Mouse (Mus musculus) ES-E14 (cell line): ENCODE results near the gene Pwp2. TPM values are rescaled to one million over a fixed set of nuclear protein-coding genes. Genes with fewer than 3 reads are reported as not detected.
A peak's percentile ranks its signal among the peaks of the same experiment; 100 is the strongest.

Experiments
- DNase-seq: peaks from one replicate; pipeline ENCODE4 v3.0.0-alpha.2; 2013; ENCODE audit warnings: low read depth, low spot score
- H3K27ac ChIP-seq: 2 replicates; pipeline ENCODE4 v1.5.1; 2012; ENCODE audit warnings: low read depth, mild to moderate bottlenecking, low read length, moderate library complexity, mixed read lengths; ENCODE audit not compliant: poor library complexity, insufficient read depth, severe bottlenecking
- H3K36me3 ChIP-seq: 2 replicates; pipeline ENCODE4 v1.6.1; 2012; ENCODE audit warnings: mild to moderate bottlenecking, low read length, moderate library complexity, mixed read lengths; ENCODE audit not compliant: control insufficient read depth, poor library complexity, insufficient read depth, severe bottlenecking
- H3K4me1 ChIP-seq, 2 experiments: fragments of 150-350 bp in 1 of 2; sonication (generic) in 1 of 2; 2 replicates each; pipeline ENCODE4 v1.6.1; 2012; ENCODE audit warnings: low read length in 2 of 2, mild to moderate bottlenecking in 1 of 2, mixed read lengths in 1 of 2; ENCODE audit not compliant: control insufficient read depth in 2 of 2, insufficient read depth in 2 of 2, poor library complexity in 1 of 2
- H3K4me3 ChIP-seq, 2 experiments: fragments of 150-350 bp in 1 of 2; sonication (generic) in 1 of 2; 2 replicates each; pipeline ENCODE4 v1.5.1; 2012; ENCODE audit warnings: low read length in 2 of 2, low read depth in 1 of 2, mild to moderate bottlenecking in 1 of 2, mixed read lengths in 1 of 2; ENCODE audit not compliant: insufficient read depth in 1 of 2, poor library complexity in 1 of 2, severe bottlenecking in 1 of 2
- H3K9ac ChIP-seq: 2 replicates; pipeline ENCODE4 v1.6.1; 2012; ENCODE audit warnings: low read depth, mild to moderate bottlenecking, low read length, mixed read lengths; ENCODE audit not compliant: poor library complexity, insufficient read depth, severe bottlenecking
- H3K9me3 ChIP-seq: fragments of 150-350 bp; sonication (generic); 2 replicates; pipeline ENCODE4 v1.6.1; 2012; ENCODE audit warnings: low read depth, mild to moderate bottlenecking, low read length; ENCODE audit not compliant: control insufficient read depth, insufficient read depth
- CHD2 ChIP-seq: IDR thresholded peaks from 2 replicates; pipeline ENCODE4 v1.6.1; 2014; ENCODE audit warnings: mild to moderate bottlenecking, low read depth, low read length, inconsistent platforms
- HCFC1 ChIP-seq: IDR thresholded peaks from 2 replicates; pipeline ENCODE4 v1.6.1; 2012; ENCODE audit warnings: low read length, inconsistent platforms, borderline replicate concordance; ENCODE audit not compliant: insufficient read depth
- MAFK ChIP-seq: IDR thresholded peaks from 2 replicates; pipeline ENCODE4 v1.6.1; 2014; ENCODE audit warnings: mild to moderate bottlenecking, low read depth, low read length, inconsistent platforms; ENCODE audit not compliant: insufficient read depth
- ZC3H11A ChIP-seq: IDR thresholded peaks from 2 replicates; pipeline ENCODE4 v1.6.1; 2012; ENCODE audit warnings: low read depth, mild to moderate bottlenecking, inconsistent platforms, low read length, borderline replicate concordance
- ZNF384 ChIP-seq: IDR thresholded peaks from 2 replicates; pipeline ENCODE4 v1.6.1; 2012; ENCODE audit warnings: low read depth, low read length, inconsistent platforms
- in situ Hi-C, 2 experiments: fragments of 600-800 bp; cut with MboI; formaldehyde crosslinking; loops; one replicate each; pipeline ENCODE4 v1.15.1; 2025; ENCODE audit warnings: low sequenced_read_pairs in 2 of 2, inconsistent platforms in 1 of 2; ENCODE audit not compliant: unreplicated experiment in 2 of 2
- total RNA-seq: library from RNA; depleted of rRNA; stranded (reverse); fragments of 300-350 nt; gene quantifications from 2 replicates; pipeline ENCODE4 v1.2.3, GENCODE M21; 2012

Gene Pwp2
- total RNA-seq, 1 experiment = 60.9 TPM

- Histone ChIP-seq H3K4me3 (0 out of 4 replicates have a peak overlapping the region, but pooled peaks of 1 of the 2 experiments have one; percentile 14), H3K4me1 (peaks cover 0 to 2% of the 10 kb centered on the region in 2 experiments; a peak in 2 of 4 replicates), H3K9ac (no peak overlapping the region; the same call in 1 of the 2 replicates), H3K9me3 (no peaks in the 10 kb centered on the region), H3K36me3 (peaks cover 6% of the 10 kb centered on the region; the same call in 1 of the 2 replicates), H3K27ac (no peak overlapping the region)
- DNase-seq = peak; percentile 33
- in situ Hi-C loops = no loop called here
- TF ChIP-seq ZC3H11A (no peak), HCFC1 (no peak), CHD2 (no peak), MAFK (no peak), ZNF384 (no peak)
Observed at GRCm38 (mm10) chr10:78159252-78159878, 25.6 kb downstream of the Pwp2 start.

GRCm38 (mm10) chr10:78158041-78158440 lies 26.9 kb downstream of the Pwp2 start:
- no peaks in the 10 kb centered on the region; the same call in 1 of the 2 replicates for H3K36me3 ChIP-seq
- peaks cover 0 to 2% of the 10 kb centered on the region in 2 experiments; a peak in 2 of 4 replicates for H3K4me1 ChIP-seq
- in situ Hi-C loops = no loop called here
- H3K9ac ChIP-seq = no peak overlapping the region
- DNase-seq = no peak
- TF ChIP-seq HCFC1 (no peak), MAFK (no peak), CHD2 (no peak), ZC3H11A (no peak), ZNF384 (no peak)
- H3K9me3 ChIP-seq = no peaks in the 10 kb centered on the region
- H3K27ac ChIP-seq = no peak overlapping the region
- no peak overlapping the region for H3K4me3 ChIP-seq

DNA sequence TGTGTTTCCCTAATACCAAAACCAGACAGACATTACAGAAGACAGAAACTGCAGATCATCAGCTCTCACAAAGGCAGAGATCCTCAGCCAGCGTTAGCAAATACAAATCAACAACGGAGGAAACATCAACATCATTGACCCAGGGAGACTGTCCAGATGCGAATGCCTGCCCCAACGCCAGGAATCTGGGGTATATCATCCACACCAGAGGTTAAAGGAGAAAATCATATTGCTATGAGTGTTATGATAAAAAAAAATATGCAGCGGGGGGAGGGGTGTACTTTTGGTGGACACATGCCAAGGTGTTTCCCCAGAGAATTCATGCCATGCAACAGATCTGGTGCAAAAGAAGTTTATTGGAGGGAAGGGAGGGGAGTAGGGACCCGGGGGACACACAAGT lies 28.0 kb downstream of the Pwp2 start:
- no peak for DNase-seq
- Histone ChIP-seq H3K4me1 (peaks cover 0 to 2% of the 10 kb centered on the region in 2 experiments; a peak in 2 of 4 replicates), H3K4me3 (no peak overlapping the region), H3K36me3 (no peaks in the 10 kb centered on the region; the same call in 1 of the 2 replicates), H3K9ac (no peak overlapping the region), H3K9me3 (no peaks in the 10 kb centered on the region), H3K27ac (no peak overlapping the region)
- in situ Hi-C loops = no loop called here
- TF ChIP-seq ZNF384 = no peak
- no peak for TF ChIP-seq MAFK
- no peak for TF ChIP-seq ZC3H11A
- TF ChIP-seq HCFC1 = no peak
- no peak for TF ChIP-seq CHD2

DNA sequence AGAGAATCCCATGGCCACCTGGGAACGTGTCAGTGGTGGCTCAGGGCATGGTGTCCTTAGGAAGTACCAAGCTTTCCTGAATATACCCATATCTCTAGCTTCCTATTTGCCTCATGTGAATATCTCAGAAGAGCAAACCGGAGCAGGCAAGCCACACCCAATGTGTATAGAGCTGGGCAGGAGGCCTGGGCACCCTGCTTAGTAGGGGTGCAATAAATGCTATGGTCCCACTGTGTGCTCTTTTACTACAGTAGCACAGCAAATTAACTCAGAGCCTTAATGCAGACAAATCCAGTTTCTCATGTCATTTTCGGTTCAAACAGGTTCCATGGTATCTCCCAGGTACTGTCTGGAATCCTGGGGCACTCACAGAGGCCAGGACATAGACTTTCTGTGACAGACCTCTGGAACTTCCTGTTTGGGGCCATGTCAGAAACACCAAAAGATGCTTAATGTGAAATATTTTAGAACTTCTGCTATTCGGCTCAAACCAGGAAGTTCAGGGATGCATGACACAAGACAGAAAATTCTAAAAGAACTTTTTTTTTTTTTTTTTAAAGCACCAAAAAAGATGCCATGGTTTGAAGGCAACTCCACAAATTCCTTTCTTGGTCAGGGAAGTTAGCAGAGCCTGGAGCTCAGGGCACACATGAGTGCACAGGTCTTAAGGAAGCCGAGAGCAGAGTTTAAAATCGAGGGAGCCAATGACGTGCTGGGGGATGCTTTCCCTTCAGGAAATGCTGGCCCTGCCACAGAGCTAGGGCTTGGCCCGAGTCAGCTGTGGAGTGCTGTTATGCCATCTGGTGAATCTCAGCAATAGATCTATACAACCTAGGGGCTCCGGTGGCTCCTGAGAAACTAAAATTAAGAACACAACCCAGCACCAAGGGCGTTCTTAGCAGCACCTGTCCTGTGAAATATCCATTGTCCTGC lies 35.8 kb downstream of the Pwp2 start:
- TF ChIP-seq ZNF384 = no peak
- TF ChIP-seq CHD2 = no peak
- no peak for TF ChIP-seq ZC3H11A
- TF ChIP-seq HCFC1 = no peak
- no peak for TF ChIP-seq MAFK
- Histone ChIP-seq H3K4me1 (peaks cover 0 to under 1% of the 10 kb centered on the region in 2 experiments; a peak in 1 of 4 replicates), H3K9ac (no peak overlapping the region), H3K27ac (no peak overlapping the region), H3K4me3 (no peak overlapping the region), H3K36me3 (no peaks in the 10 kb centered on the region), H3K9me3 (no peaks in the 10 kb centered on the region)
- in situ Hi-C loops = no loop called here
- DNase-seq = no peak
